Mouse (Mus musculus): Measurements from ENCODE around the gene Etnk2.

DNA sequence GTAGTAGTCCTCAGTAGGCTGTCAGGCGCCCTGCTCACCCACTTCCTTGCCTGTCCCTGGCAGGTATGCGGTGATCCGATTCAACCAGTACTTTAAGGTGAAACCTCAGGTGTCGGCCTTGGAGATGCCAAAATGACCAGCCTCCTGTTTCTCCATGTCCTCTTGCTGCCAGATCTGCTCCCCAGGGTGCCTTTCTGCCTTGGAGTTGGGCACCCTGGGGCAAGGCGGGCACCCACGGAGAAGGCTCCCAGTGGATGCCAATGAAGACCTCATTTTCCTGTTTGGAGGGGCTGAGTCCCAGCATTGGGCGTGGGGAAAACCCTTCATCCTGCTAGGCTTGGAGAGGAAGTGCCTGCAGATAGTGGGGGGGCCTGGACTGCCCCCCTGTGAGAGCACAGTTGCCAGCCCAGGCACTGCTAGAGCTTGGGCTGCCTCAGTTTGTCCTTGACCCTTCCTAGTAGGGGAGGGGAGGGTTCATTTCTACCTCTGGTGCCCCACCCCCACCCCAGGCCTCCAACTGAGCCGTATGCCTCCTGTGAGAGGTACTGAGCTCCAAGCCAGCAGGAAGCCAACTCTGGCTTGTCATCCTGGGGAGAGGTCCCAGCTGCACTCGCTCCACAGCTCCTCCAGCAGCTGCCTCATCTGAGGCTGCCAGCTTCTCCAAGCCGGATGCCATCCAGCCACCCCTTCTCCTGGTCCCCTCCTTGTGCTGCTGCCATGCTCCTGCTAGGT, 16.0 kb downstream of the Etnk2 start:
- peak; percentile 31; the same call in 1 of the 2 replicates for TF ChIP-seq CTCF (IDR thresholded peaks at IDR 0.05; ENCODE audit: insufficient read depth, low read depth, low read length)
- TF ChIP-seq POLR2A (IDR thresholded peaks at IDR 0.05; ENCODE audit: insufficient read depth, low read depth, low read length): no peak

Measured in olfactory bulb, adult 2 months (tissue).